Mouse (Mus musculus): ENCODE results near the gene Gm11172. TPM values are rescaled to one million over a fixed set of nuclear protein-coding genes. Genes with fewer than 3 reads are reported as not detected.
"Not testable (repeated sequence)": the region's sequence is repeated elsewhere in the genome, so short reads cannot be mapped to it uniquely, and the experiment has no call there.

Gene Gm11172
- polyA plus RNA-seq, 1 experiment from 2014 or later = not detected

- WGBS = 37% methylated on average over 10 of the region's 10 CpGs
- H3K4me2 ChIP-seq = no peak overlapping the region
- no peak overlapping the region for H3K27ac ChIP-seq
- peaks cover 24% of the 10 kb centered on the region for H3K4me1 ChIP-seq (replicated peaks)
- no peaks in the 10 kb centered on the region for H3K36me3 ChIP-seq
- no peak for ATAC-seq (ENCODE audit: low FRiP score)
- no peak overlapping the region for H3K9ac ChIP-seq
- H3K27me3 ChIP-seq = peaks cover 14% of the 10 kb centered on the region
- H3K9me3 ChIP-seq = no peaks in the 10 kb centered on the region
- no peak overlapping the region for H3K4me3 ChIP-seq
These were observed 26.0 kb downstream of the Gm11172 start for GRCm38 (mm10) chr16:10838487-10839245.

GRCm38 (mm10) chr16:10840018-10840417, 27.3 kb downstream of the Gm11172 start:
- H3K36me3 ChIP-seq = no peaks in the 10 kb centered on the region
- H3K4me2 ChIP-seq = no peak overlapping the region
- no peak overlapping the region for H3K4me3 ChIP-seq
- peaks cover 29% of the 10 kb centered on the region for H3K4me1 ChIP-seq (replicated peaks)
- 96% methylated on average over 12 of the region's 14 CpGs for WGBS
- no peak overlapping the region for H3K9ac ChIP-seq
- H3K27me3 ChIP-seq = peaks cover 10% of the 10 kb centered on the region; the same call in 1 of the 2 replicates
- ATAC-seq (ENCODE audit: low FRiP score) = no peak
- H3K27ac ChIP-seq = no peak overlapping the region
- no peaks in the 10 kb centered on the region for H3K9me3 ChIP-seq

GRCm38 (mm10) chr16:10842282-10842855, 29.7 kb downstream of the Gm11172 start:
- Histone ChIP-seq H3K9ac (no peak overlapping the region), H3K4me1 (replicated peaks) (peaks cover 24% of the 10 kb centered on the region), H3K9me3 (no peaks in the 10 kb centered on the region), H3K4me3 (no peak overlapping the region), H3K27ac (no peak overlapping the region), H3K36me3 (no peaks in the 10 kb centered on the region), H3K4me2 (no peak overlapping the region), H3K27me3 (no peaks in the 10 kb centered on the region)
- ATAC-seq (ENCODE audit: low FRiP score) = no peak
- WGBS = 48% methylated on average over 4 of the region's 4 CpGs

- H3K4me2 ChIP-seq = peak overlapping the region; percentile 46
- ATAC-seq (ENCODE audit: low FRiP score) = no peak
- H3K9me3 ChIP-seq = no peaks in the 10 kb centered on the region
- WGBS = 21% methylated on average over 18 of the region's 18 CpGs
- no peaks in the 10 kb centered on the region for H3K27me3 ChIP-seq
- peaks cover 17% of the 10 kb centered on the region for H3K4me1 ChIP-seq (replicated peaks)
- no peaks in the 10 kb centered on the region for H3K36me3 ChIP-seq
- peak overlapping the region; percentile 59; the same call in 1 of the 2 replicates for H3K9ac ChIP-seq
- no peak overlapping the region for H3K27ac ChIP-seq
- 0 out of 2 replicates have a peak overlapping the region, but pooled peaks have one; percentile 2 for H3K4me3 ChIP-seq
These were observed 31.0 kb downstream of the Gm11172 start for GRCm38 (mm10) chr16:10843486-10844318.

GRCm38 (mm10) chr16:10844319-10844670, 31.6 kb downstream of the Gm11172 start:
- peak overlapping the region; percentile 46 for H3K4me2 ChIP-seq

GRCm38 (mm10) chr16:10845952-10846351, 33.2 kb downstream of the Gm11172 start:
- no peaks in the 10 kb centered on the region for H3K9me3 ChIP-seq
- H3K27me3 ChIP-seq = no peaks in the 10 kb centered on the region
- WGBS = 85% methylated on average over 6 of the region's 6 CpGs
- no peak overlapping the region for H3K4me2 ChIP-seq
- H3K4me3 ChIP-seq = no peak overlapping the region
- H3K36me3 ChIP-seq = no peaks in the 10 kb centered on the region
- peaks cover 17% of the 10 kb centered on the region for H3K4me1 ChIP-seq (replicated peaks)
- no peak overlapping the region for H3K27ac ChIP-seq
- no peak overlapping the region for H3K9ac ChIP-seq
- no peak for ATAC-seq (ENCODE audit: low FRiP score)

More at GRCm38 (mm10) chr16:10844319-10844670, 31.6 kb downstream of the Gm11172 start:
- Histone ChIP-seq H3K9me3 (no peaks in the 10 kb centered on the region), H3K27ac (no peak overlapping the region), H3K36me3 (no peaks in the 10 kb centered on the region), H3K4me3 (no peak overlapping the region), H3K27me3 (no peaks in the 10 kb centered on the region), H3K9ac (no peak overlapping the region), H3K4me1 (replicated peaks) (peaks cover 14% of the 10 kb centered on the region)
- ATAC-seq (ENCODE audit: low FRiP score) = no peak
- WGBS = 79% methylated on average over 6 of the region's 6 CpGs

- Histone ChIP-seq H3K27ac (no peak overlapping the region), H3K4me1 (replicated peaks) (peaks cover 21% of the 10 kb centered on the region), H3K4me3 (no peak overlapping the region), H3K36me3 (no peaks in the 10 kb centered on the region), H3K27me3 (no peaks in the 10 kb centered on the region), H3K9ac (no peak overlapping the region), H3K9me3 (no peaks in the 10 kb centered on the region), H3K4me2 (no peak overlapping the region)
- no peak for ATAC-seq (ENCODE audit: low FRiP score)
- 62% methylated on average over 4 of the region's 4 CpGs for WGBS
These were observed 33.8 kb downstream of the Gm11172 start for GRCm38 (mm10) chr16:10846503-10846902.

- no peak overlapping the region for H3K27ac ChIP-seq
- no peak for ATAC-seq (ENCODE audit: low FRiP score)
- H3K9me3 ChIP-seq = no peaks in the 10 kb centered on the region
- no peak overlapping the region for H3K9ac ChIP-seq
- no peak overlapping the region for H3K4me2 ChIP-seq
- H3K4me3 ChIP-seq = no peak overlapping the region
- H3K27me3 ChIP-seq = no peaks in the 10 kb centered on the region
- 77% methylated on average over 12 of the region's 12 CpGs for WGBS
- H3K4me1 ChIP-seq (replicated peaks) = 0 out of 2 replicates have a peak, but pooled peaks cover 9% of the 10 kb centered on the region
- no peaks in the 10 kb centered on the region for H3K36me3 ChIP-seq
These were observed 37.5 kb downstream of the Gm11172 start for GRCm38 (mm10) chr16:10849965-10850861.

- ATAC-seq (ENCODE audit: low FRiP score) = no peak
- no peak overlapping the region for H3K4me2 ChIP-seq
- H3K27me3 ChIP-seq = no peaks in the 10 kb centered on the region
- no peaks in the 10 kb centered on the region for H3K36me3 ChIP-seq
- 41% methylated on average over 4 of the region's 4 CpGs for WGBS
- 0 out of 2 replicates have a peak, but pooled peaks cover 9% of the 10 kb centered on the region for H3K4me1 ChIP-seq (replicated peaks)
- no peak overlapping the region for H3K4me3 ChIP-seq
- no peak overlapping the region for H3K27ac ChIP-seq
- no peak overlapping the region for H3K9ac ChIP-seq
- H3K9me3 ChIP-seq = no peaks in the 10 kb centered on the region
These were observed 38.2 kb downstream of the Gm11172 start for GRCm38 (mm10) chr16:10850905-10851304.

GRCm38 (mm10) chr16:10852216-10852615, 39.5 kb downstream of the Gm11172 start:
- H3K27ac ChIP-seq; H3K9ac ChIP-seq; H3K4me3 ChIP-seq; H3K4me2 ChIP-seq; H3K36me3 ChIP-seq; H3K27me3 ChIP-seq; ATAC-seq (ENCODE audit: low FRiP score); H3K9me3 ChIP-seq; H3K4me1 ChIP-seq (replicated peaks): not testable (repeated sequence)
- WGBS = 88% methylated on average over 10 of the region's 10 CpGs

- Histone ChIP-seq H3K4me3 (no peak overlapping the region), H3K27me3 (no peaks in the 10 kb centered on the region), H3K4me2 (no peak overlapping the region), H3K9me3 (no peaks in the 10 kb centered on the region), H3K36me3 (no peaks in the 10 kb centered on the region), H3K27ac (no peak overlapping the region), H3K9ac (no peak overlapping the region), H3K4me1 (replicated peaks) (no peaks in the 10 kb centered on the region)
- no peak for ATAC-seq (ENCODE audit: low FRiP score)
- WGBS = 96% methylated on average over 7 of the region's 7 CpGs
These were observed 47.1 kb downstream of the Gm11172 start for GRCm38 (mm10) chr16:10859726-10860245.
